Mouse (Mus musculus): ENCODE results near the gene Olfr1393. TPM values are rescaled to one million over a fixed set of nuclear protein-coding genes. Genes with fewer than 3 reads are reported as not detected.

Olfr1393 gene
- polyA plus RNA-seq, 1 experiment = not detected

GRCm38 (mm10) chr11:49247255-49247654, 30.8 kb upstream of the Olfr1393 start:
- no peak overlapping the region for H3K4me3 ChIP-seq (ENCODE audit: insufficient read depth, low read depth, low read length)
- H3K4me1 ChIP-seq (ENCODE audit: control insufficient read depth, insufficient read depth, insufficient read length, low read length) = peaks cover 29% of the 10 kb centered on the region
- H3K27ac ChIP-seq (replicated peaks; ENCODE audit: low read depth, low read length) = peak overlapping the region; percentile 19; the same call in 1 of the 2 replicates

DNA sequence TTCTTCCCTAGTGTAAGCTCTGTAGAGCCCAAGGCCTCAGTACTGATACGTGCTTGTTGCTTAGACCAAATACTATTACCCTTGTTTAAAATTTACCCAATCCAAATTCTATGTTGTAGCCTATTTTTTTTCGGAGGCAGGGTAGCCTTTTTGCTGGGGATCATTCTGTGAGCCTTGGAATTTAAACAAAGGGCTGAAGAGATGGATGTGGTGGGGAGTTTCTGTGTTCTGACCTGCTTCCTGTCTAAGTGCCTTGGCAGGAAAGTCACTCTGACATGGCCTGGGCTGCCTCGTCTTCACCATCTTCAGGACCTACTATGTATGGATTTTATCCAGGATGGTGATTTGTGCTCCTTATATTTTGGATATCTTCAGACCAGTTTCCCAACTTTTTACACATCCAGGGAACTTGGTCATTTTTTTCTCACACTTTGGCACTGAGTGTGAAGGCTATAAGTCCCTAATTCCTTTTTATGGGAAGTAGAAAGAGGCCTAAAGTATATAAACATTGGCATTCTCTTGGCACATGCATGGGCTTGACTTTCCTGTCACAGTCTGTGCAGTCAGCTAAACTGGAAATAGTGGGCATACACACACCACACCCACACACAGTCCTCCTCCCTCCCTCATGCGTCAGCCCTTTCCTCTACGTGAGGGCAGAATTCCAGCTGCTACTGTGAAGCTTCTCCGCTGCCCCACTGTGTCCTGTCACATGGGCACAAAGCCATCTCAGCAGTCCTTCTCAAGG, 29.7 kb upstream of the Olfr1393 start:
- Histone ChIP-seq H3K27ac (replicated peaks; ENCODE audit: low read depth, low read length) (peak overlapping the region; percentile 98), H3K4me3 (ENCODE audit: insufficient read depth, low read depth, low read length) (no peak overlapping the region), H3K4me1 (ENCODE audit: control insufficient read depth, insufficient read depth, insufficient read length, low read length) (peaks cover 33% of the 10 kb centered on the region)

DNA sequence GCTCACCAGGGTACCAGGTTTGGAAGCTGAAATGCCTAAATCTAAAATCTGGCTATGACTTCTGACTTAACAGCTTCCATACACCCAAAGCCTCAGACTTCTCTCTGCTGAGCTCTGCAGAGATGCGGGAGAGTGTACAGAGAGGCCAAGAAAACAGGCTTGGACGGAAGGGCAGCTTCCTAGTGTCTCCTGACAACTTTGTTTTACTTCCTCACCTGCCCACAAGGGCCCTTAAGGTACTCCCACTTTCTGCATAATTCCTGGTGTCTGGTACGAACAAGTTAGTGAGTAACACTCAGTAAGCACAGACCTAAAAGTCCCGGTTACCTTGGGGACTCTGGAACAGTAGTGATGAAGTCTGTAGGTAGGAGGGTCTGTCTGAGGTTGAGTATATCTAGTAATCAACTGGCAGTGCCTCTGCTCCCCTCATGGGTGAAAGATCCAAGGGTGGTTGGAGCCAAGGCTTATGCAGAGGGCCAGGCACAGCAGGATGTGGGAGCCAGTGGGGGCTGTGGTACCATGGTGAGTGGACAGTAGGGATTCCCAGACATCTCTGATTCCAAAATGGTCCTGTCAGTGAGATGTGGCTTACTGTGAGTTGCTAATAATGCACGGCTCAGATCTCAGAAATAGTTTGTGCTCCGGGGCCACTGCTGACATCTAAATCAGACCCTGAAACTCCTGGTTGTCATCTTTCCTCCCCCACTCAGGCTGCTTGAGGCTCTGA, 29.0 kb upstream of the Olfr1393 start:
- no peak overlapping the region; the same call in 1 of the 2 replicates for H3K4me3 ChIP-seq (ENCODE audit: insufficient read depth, low read depth, low read length)
- H3K27ac ChIP-seq (replicated peaks; ENCODE audit: low read depth, low read length) = peak overlapping the region; percentile 98
- H3K4me1 ChIP-seq (ENCODE audit: control insufficient read depth, insufficient read depth, insufficient read length, low read length) = peaks cover 36% of the 10 kb centered on the region

GRCm38 (mm10) chr11:49249811-49250421, 28.2 kb upstream of the Olfr1393 start:
- peak overlapping the region; percentile 89 for H3K4me3 ChIP-seq (ENCODE audit: insufficient read depth, low read depth, low read length)
- H3K4me1 ChIP-seq (ENCODE audit: control insufficient read depth, insufficient read depth, insufficient read length, low read length) = peaks cover 39% of the 10 kb centered on the region

DNA sequence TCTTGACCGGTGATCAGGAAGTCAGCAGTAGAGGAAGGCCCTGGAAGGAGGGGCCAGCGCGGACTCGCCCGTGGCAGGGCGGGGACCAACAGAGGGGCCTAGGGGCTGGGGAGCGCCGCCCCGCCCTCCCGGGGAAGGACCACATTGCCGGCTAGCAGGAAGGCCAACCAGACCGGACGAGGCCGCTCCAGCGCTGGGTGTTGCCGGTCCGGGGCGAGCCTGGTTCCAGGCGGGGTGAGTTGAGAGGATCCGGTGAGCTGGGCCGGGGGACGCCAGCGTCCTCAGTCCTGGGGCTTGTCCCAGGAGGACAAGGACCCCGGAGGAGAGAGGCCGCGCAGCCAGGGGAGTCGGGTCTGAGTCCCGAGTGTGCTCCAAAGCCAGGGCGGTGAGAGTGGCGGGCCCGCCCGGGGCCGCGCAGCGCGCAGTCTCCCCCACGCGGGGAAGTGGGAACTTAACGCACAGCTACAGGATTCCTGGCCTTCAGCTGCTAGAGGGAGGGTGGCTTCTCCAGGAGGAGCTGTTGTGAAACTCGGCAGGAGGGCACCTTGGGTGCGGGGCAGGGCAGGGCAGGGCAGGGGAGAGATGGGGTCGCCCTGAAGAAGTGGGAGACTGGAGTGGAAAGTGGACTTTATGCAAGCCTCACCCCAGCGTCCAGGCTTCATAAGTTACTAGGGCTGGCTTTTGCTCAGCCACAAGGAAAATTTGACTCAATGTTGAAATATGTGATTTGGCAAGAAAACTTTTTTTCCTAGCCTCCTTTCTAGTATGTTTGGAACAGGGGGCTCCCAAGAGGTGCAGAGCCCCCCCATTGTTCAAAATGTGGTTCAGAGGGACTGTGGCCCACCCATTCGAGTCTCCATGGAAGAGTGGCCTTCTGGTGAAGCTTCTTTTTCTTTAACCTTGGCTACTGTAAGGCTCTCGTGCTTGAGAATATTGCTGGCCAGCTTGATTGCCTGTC, 27.4 kb upstream of the Olfr1393 start:
- peaks cover 32% of the 10 kb centered on the region for H3K4me1 ChIP-seq (ENCODE audit: control insufficient read depth, insufficient read depth, insufficient read length, low read length)
- H3K4me3 ChIP-seq (ENCODE audit: insufficient read depth, low read depth, low read length) = peak overlapping the region; percentile 89
- H3K27ac ChIP-seq (replicated peaks; ENCODE audit: low read depth, low read length) = peak overlapping the region; percentile 98

More at GRCm38 (mm10) chr11:49249811-49250421, 28.2 kb upstream of the Olfr1393 start:
- peak overlapping the region; percentile 98 for H3K27ac ChIP-seq (replicated peaks; ENCODE audit: low read depth, low read length)

DNA sequence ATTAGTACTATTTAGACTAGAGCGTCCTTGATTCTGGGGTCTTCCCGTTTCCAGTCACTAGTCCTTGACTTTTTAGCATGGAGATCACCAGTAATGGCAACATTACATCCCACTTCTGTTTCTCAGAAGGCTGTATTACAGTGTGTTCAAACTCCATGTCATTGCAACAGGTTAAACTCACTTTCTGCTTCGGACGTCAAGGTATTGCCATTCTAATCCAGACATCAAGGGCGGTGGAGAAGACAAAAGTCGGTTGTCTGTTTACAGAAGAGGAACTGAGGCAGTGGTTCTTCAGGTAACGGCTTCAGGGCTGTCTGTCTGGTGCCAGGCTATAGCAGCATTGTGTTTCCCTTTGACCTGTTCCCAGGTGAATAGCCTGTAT, 26.7 kb upstream of the Olfr1393 start:
- Histone ChIP-seq H3K4me3 (ENCODE audit: insufficient read depth, low read depth, low read length) (peak overlapping the region; percentile 89), H3K4me1 (ENCODE audit: control insufficient read depth, insufficient read depth, insufficient read length, low read length) (peaks cover 31% of the 10 kb centered on the region)

DNA sequence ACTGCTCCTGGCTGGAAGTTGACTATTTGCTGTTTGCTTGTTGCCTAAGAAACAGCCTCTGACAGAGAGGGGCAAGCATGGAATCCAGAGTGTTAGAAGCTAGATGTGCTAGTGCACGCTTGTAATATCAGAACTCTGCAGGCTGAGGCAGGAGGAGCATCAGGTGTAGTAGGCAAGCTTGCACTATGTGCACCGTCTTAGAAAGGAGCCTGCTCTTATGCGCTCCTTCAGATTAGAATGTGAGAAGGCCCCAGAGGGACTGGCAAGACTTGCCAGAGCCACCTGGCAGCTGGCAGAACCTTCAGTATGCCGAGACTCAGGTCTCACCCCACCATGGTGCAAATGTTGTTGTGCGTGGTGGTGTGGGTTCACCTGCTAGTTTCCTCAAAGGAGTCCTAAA, 26.1 kb upstream of the Olfr1393 start:
- Histone ChIP-seq H3K4me3 (ENCODE audit: insufficient read depth, low read depth, low read length) (peak overlapping the region; percentile 22), H3K4me1 (ENCODE audit: control insufficient read depth, insufficient read depth, insufficient read length, low read length) (peaks cover 35% of the 10 kb centered on the region), H3K27ac (replicated peaks; ENCODE audit: low read depth, low read length) (peak overlapping the region; percentile 2; the same call in 1 of the 2 replicates)

More for the DNA sequence above, 26.7 kb upstream of the Olfr1393 start:
- H3K27ac ChIP-seq (replicated peaks; ENCODE audit: low read depth, low read length) = peak overlapping the region; percentile 98

DNA sequence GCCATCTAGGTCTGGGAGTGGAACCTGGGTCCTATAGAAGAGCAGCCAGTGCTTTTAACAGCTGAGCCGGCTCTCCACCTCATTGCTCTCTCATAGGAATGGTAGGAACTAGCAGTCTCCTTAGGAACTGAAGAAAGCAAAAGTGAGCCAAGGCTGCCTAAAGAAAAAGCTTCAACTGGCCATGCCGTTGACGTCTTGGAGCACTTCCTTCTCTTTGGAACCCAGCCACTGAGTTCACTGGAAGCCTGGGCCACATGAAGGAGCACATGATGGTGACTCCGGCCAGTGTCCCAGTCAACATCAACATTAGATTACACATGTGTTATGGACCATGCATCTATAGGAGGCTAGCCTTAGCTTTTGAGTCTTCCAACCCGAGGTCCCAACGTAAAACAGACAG, 25.1 kb upstream of the Olfr1393 start:
- H3K4me1 ChIP-seq (ENCODE audit: control insufficient read depth, insufficient read depth, insufficient read length, low read length) = peaks cover 33% of the 10 kb centered on the region
- peak overlapping the region; percentile 13; the same call in 1 of the 2 replicates for H3K4me3 ChIP-seq (ENCODE audit: insufficient read depth, low read depth, low read length)
- 0 out of 2 replicates have a peak overlapping the region, but pooled peaks have one; percentile 36 for H3K27ac ChIP-seq (replicated peaks; ENCODE audit: low read depth, low read length)

- H3K4me1 ChIP-seq (ENCODE audit: control insufficient read depth, insufficient read depth, insufficient read length, low read length) = peaks cover 9% of the 10 kb centered on the region
- no peak overlapping the region for H3K4me3 ChIP-seq (ENCODE audit: insufficient read depth, low read depth, low read length)
- H3K27ac ChIP-seq (replicated peaks; ENCODE audit: low read depth, low read length) = no peak overlapping the region
Observed at GRCm38 (mm10) chr11:49259296-49259695, 18.8 kb upstream of the Olfr1393 start.

DNA sequence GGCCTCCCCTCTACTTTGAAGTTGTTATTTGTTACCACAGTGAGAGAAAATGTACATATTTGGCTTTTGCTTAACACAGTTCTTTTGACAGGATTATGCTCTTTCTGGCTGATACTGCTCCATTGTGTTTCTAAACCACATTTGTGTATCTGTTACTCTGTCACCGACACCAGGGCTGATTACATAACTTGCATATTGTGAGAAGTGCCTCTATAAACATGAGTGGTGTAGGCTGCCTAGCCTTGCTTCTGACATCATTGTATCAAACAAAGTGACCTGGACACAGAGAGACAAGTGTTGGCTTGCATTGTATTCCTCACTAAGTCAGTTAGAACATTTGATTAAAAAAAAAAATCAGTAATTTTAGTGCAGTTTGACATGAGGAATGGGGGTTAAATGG, 18.3 kb upstream of the Olfr1393 start:
- no peak overlapping the region for H3K4me3 ChIP-seq (ENCODE audit: insufficient read depth, low read depth, low read length)
- H3K27ac ChIP-seq (replicated peaks; ENCODE audit: low read depth, low read length) = no peak overlapping the region
- H3K4me1 ChIP-seq (ENCODE audit: control insufficient read depth, insufficient read depth, insufficient read length, low read length) = peaks cover 6% of the 10 kb centered on the region

DNA sequence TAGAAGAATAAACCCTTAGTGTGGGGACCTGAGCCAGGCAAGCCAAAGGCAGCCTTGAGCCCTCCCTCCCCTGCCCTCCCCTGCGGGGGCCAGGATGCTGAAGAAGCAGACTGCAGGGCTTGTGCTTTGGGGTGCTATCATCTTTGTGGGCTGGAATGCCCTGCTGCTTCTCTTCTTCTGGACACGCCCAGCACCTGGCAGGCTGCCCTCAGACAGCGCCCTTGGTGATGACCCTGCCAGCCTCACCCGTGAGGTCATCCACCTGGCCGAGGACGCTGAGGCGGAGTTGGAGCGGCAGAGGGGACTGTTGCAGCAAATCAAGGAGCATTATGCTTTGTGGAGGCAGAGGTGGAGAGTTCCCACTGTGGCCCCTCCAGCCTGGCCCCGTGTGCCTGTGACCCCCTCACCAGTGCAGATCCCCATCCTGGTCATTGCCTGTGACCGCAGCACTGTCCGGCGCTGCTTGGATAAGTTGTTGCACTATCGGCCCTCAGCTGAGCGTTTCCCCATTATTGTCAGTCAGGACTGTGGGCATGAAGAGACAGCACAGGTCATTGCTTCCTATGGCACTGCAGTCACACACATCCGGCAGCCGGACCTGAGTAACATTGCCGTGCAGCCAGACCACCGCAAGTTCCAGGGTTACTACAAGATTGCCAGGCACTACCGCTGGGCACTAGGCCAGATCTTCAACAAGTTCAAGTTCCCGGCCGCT, 17.3 kb upstream of the Olfr1393 start:
- H3K4me3 ChIP-seq (ENCODE audit: insufficient read depth, low read depth, low read length) = no peak overlapping the region
- peaks cover 4% of the 10 kb centered on the region; the same call in 1 of the 2 replicates for H3K4me1 ChIP-seq (ENCODE audit: control insufficient read depth, insufficient read depth, insufficient read length, low read length)
- no peak overlapping the region for H3K27ac ChIP-seq (replicated peaks; ENCODE audit: low read depth, low read length)

DNA sequence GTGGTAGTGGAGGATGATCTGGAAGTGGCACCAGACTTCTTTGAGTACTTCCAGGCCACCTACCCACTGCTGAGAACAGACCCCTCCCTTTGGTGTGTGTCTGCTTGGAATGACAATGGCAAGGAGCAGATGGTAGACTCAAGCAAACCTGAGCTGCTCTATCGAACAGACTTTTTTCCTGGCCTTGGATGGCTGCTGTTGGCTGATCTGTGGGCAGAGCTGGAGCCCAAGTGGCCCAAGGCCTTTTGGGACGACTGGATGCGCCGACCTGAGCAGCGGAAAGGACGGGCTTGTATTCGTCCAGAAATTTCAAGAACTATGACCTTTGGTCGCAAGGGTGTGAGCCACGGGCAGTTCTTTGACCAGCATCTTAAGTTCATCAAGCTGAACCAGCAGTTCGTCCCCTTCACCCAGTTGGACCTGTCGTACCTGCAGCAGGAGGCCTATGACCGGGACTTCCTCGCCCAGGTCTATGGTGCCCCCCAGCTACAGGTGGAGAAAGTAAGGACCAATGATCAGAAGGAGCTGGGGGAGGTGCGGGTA, 16.7 kb upstream of the Olfr1393 start:
- Histone ChIP-seq H3K4me3 (ENCODE audit: insufficient read depth, low read depth, low read length) (no peak overlapping the region), H3K4me1 (ENCODE audit: control insufficient read depth, insufficient read depth, insufficient read length, low read length) (peaks cover 4% of the 10 kb centered on the region; the same call in 1 of the 2 replicates), H3K27ac (replicated peaks; ENCODE audit: low read depth, low read length) (no peak overlapping the region)

- H3K27ac ChIP-seq (replicated peaks; ENCODE audit: low read depth, low read length) = no peak overlapping the region
- H3K4me1 ChIP-seq (ENCODE audit: control insufficient read depth, insufficient read depth, insufficient read length, low read length) = no peaks in the 10 kb centered on the region
- no peak overlapping the region for H3K4me3 ChIP-seq (ENCODE audit: insufficient read depth, low read depth, low read length)
Observed at GRCm38 (mm10) chr11:49262286-49262685, 15.8 kb upstream of the Olfr1393 start.

GRCm38 (mm10) chr11:49263149-49263548, 15.0 kb upstream of the Olfr1393 start:
- H3K4me3 ChIP-seq (ENCODE audit: insufficient read depth, low read depth, low read length) = no peak overlapping the region
- H3K27ac ChIP-seq (replicated peaks; ENCODE audit: low read depth, low read length) = no peak overlapping the region
- no peaks in the 10 kb centered on the region for H3K4me1 ChIP-seq (ENCODE audit: control insufficient read depth, insufficient read depth, insufficient read length, low read length)
